Mouse (Mus musculus): ENCODE results near the gene Exoc1. TPM values are rescaled to one million over a fixed set of nuclear protein-coding genes. Genes with fewer than 3 reads are reported as not detected.

The Exoc1 gene
- polyA plus RNA-seq (2016; fragmentation: Nextera tagmentation; extraction: Ambion mirVana): 16.3 and 19.0 TPM in 2 replicates

DNA sequence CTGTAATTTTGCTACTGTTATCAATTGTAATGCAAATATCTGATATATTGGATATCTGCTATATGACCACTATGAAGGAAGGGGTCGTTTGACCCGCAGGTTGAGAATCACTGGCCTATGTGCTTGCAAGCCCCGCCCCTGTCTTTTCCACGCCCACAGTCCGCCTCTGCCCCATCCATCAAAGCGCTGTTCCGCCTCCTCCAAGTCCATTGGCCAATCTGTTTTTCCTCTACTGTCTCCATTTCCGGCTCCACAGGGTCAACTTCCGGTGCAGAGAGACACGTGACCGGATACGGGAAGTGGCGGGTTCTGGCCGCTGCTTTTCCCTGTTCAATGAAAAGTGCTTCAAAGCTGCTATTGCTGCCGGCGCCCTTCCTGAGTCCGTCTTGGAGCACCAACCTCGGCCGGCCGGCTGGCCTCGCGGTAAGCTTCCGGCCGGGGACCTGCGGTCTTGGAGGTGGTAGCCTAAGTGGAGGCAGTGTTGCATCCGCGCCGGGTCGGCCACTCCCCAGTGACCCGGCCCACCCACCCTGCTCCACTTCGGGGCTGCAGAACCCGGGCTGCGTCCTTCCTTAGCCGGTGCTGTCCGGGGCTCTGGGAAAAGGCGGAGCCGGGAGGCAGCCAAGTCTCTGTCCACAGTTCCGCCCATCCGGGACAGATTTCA is at the start of gene Exoc1:
Exoc1 (plus strand) TSS at position 272 of the 664 bp plus-strand sequence.
- Histone ChIP-seq H3K4me2 (peak within 1 kb of the TSS; percentile 81), H3K36me3 (peaks cover 10% of the 10 kb centered on the region), H3K9ac (peak within 1 kb of the TSS; percentile 80), H3K27me3 (replicated peaks) (no peaks in the 10 kb centered on the region), H3K4me1 (peaks cover 14% of the 10 kb centered on the region), H3K9me3 (replicated peaks) (no peaks in the 10 kb centered on the region), H3K27ac (peak within 1 kb of the TSS; percentile 86), H3K4me3 (peak within 1 kb of the TSS; percentile 93)
- peak; percentile 99 for ATAC-seq
- WGBS (ENCODE audit: insufficient replicate concordance): under 1% methylated on average over 39 of the region's 39 CpGs

DNA sequence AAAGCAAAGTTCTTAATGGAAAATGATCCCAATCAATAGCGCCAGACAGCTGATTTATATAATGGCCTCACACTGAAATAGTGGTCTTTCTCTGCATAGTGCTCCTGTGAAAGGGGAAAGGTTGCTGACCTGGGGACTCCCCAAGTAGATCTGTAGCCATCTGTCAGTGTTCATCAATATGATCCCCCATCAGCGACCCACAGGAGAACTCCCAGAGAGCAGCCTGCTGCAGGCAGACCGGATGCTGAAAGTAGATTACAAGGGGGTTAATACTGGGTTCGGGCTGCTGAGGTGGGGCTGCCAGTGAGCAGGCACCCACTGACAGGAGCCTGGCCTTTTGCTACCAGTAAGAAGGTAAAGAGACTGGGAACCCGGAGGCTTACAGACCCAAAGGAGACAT is 45.3 kb upstream of the Exoc1 start, which contains the start of gene Gm7271:
Gm7271 (plus strand) TSS at position 230 of the 400 bp plus-strand sequence.
- no peak within 1 kb of the TSS for H3K4me2 ChIP-seq
- ATAC-seq: no peak
- no peak within 1 kb of the TSS for H3K27ac ChIP-seq
- H3K9me3 ChIP-seq (replicated peaks): no peaks in the 10 kb centered on the region
- WGBS (ENCODE audit: insufficient replicate concordance): 41% methylated on average over 5 of the region's 5 CpGs
- no peaks in the 10 kb centered on the region for H3K36me3 ChIP-seq
- H3K4me1 ChIP-seq: no peaks in the 10 kb centered on the region
- no peak within 1 kb of the TSS for H3K4me3 ChIP-seq
- H3K27me3 ChIP-seq (replicated peaks): peaks cover 7% of the 10 kb centered on the region; the same call in 1 of the 2 replicates
- no peak within 1 kb of the TSS for H3K9ac ChIP-seq

DNA sequence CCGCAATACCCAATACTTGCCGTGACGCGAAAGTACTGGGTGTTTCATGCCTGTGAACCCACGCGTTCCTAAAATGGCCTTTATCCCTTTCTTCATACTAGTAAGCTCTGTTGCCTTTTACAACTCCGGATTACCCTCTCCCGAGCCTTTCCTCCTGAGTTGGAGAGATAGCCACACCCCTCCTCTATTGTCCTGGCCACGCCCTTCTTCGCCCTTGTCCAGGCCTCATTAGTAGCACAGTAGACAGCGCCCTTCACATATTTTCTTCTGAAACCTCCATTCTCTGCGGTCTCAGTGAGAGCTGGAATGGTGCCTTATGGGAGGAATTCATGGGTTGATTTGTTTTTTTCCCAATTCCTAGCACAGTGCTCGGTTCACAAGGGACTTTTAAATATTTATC is 34.0 kb upstream of the Exoc1 start:
- H3K4me3 ChIP-seq: no peak overlapping the region
- no peak overlapping the region for H3K4me2 ChIP-seq
- H3K4me1 ChIP-seq: no peaks in the 10 kb centered on the region
- WGBS (ENCODE audit: insufficient replicate concordance): 71% methylated on average over 13 of the region's 13 CpGs
- H3K9ac ChIP-seq: no peak overlapping the region
- no peaks in the 10 kb centered on the region for H3K27me3 ChIP-seq (replicated peaks)
- H3K27ac ChIP-seq: no peak overlapping the region
- no peak for ATAC-seq
- H3K9me3 ChIP-seq (replicated peaks): no peaks in the 10 kb centered on the region
- H3K36me3 ChIP-seq: no peaks in the 10 kb centered on the region

DNA sequence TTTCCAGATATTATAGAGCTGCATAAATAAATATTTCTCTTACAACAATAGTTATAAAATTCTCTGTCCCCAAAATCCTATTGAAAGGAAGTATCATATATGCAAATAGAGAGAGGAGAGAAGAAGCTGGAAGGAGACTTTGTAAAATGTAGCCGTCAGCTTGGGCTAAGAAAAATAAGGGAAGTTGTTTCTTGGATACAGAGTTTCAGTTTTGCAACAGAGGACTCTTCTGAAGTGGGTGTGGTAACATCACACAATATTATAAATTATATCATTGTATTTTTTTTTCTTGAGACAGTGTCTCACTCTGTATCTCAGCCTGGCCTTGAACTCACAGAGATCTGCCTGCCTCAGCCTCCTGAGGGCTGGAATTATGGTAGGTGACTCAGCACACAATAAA is 6.7 kb upstream of the Exoc1 start:
- Histone ChIP-seq H3K4me2 (no peak overlapping the region), H3K9me3 (replicated peaks) (no peaks in the 10 kb centered on the region), H3K4me1 (no peaks in the 10 kb centered on the region), H3K27ac (no peak overlapping the region), H3K27me3 (replicated peaks) (no peaks in the 10 kb centered on the region), H3K36me3 (no peaks in the 10 kb centered on the region), H3K9ac (no peak overlapping the region), H3K4me3 (no peak overlapping the region)
- WGBS (ENCODE audit: insufficient replicate concordance): 58% methylated on average over 1 of the region's 1 CpGs
- no peak for ATAC-seq

DNA sequence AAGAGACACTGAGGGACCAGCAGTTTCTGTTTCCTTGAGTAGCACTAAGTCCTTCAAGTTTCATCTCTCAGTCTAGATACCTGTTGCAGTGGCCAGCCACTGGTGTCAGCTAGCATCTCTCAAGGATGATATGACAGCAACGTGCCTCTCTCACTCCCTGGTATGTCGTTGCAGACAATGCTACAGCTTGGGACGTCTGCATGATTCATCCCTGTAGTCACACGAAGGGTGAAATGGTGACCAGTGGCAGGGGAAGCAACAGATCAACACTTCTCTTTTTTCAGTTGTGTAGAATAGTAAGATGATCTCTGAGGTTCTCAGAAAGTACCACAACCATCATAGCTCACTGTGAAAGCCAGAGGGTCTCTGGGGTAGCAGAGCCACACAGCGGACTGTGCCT is 4.5 kb upstream of the Exoc1 start:
- no peak overlapping the region for H3K9ac ChIP-seq
- H3K27ac ChIP-seq: no peak overlapping the region
- H3K4me1 ChIP-seq: peaks cover under 1% of the 10 kb centered on the region
- no peak overlapping the region for H3K4me3 ChIP-seq
- no peaks in the 10 kb centered on the region for H3K9me3 ChIP-seq (replicated peaks)
- no peaks in the 10 kb centered on the region for H3K36me3 ChIP-seq
- 33% methylated on average over 5 of the region's 5 CpGs for WGBS (ENCODE audit: insufficient replicate concordance)
- ATAC-seq: no peak
- no peak overlapping the region for H3K4me2 ChIP-seq
- no peaks in the 10 kb centered on the region for H3K27me3 ChIP-seq (replicated peaks)

DNA sequence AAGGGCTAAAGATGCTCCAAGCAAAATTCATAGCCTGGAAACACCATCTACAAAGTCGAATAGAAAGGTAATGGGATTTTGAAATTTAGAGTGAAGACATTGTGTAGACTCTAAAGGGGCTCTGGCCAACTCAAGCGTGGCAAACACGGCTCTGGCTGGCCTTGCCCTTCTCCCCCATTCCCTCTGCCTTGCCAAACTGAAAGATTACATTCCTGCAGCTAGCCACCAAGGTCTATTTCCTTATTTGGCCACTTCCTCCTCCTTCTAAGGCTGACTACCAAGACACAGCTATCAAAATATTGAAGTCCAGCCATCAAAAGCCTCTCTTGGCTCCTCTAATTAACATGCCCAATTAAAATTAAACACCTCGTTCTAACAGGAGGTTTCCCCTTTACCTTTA is 4.0 kb upstream of the Exoc1 start:
- Histone ChIP-seq H3K36me3 (no peaks in the 10 kb centered on the region), H3K27ac (no peak overlapping the region), H3K9ac (no peak overlapping the region), H3K4me3 (no peak overlapping the region), H3K9me3 (replicated peaks) (no peaks in the 10 kb centered on the region), H3K27me3 (replicated peaks) (no peaks in the 10 kb centered on the region), H3K4me1 (peaks cover 5% of the 10 kb centered on the region), H3K4me2 (no peak overlapping the region)
- ATAC-seq: no peak
- WGBS (ENCODE audit: insufficient replicate concordance): 31% methylated on average over 4 of the region's 4 CpGs

DNA sequence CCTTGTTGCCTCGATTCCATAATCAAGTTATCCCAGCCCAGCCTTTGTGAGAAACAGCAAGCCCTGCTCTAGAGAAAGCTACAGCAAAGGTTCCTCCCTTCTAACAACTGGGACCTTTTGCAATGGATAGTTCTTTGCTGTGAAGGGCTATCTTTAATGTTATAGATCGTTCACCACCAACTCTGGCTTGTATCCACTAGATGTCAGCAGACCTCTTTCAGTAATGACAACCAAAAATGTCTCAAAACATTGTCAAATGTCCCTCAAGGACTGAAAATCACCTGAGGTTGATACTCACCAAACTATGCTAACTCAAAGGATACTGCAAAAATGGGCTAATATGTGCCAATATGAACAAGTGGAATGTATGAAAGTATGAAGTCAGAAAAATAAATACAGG is 3.3 kb upstream of the Exoc1 start:
- H3K27ac ChIP-seq: no peak overlapping the region
- no peak for ATAC-seq
- 31% methylated on average over 2 of the region's 2 CpGs for WGBS (ENCODE audit: insufficient replicate concordance)
- no peaks in the 10 kb centered on the region for H3K36me3 ChIP-seq
- no peaks in the 10 kb centered on the region for H3K27me3 ChIP-seq (replicated peaks)
- H3K9me3 ChIP-seq (replicated peaks): no peaks in the 10 kb centered on the region
- no peak overlapping the region for H3K4me2 ChIP-seq
- H3K4me1 ChIP-seq: peaks cover 12% of the 10 kb centered on the region
- no peak overlapping the region for H3K9ac ChIP-seq
- no peak overlapping the region for H3K4me3 ChIP-seq

DNA sequence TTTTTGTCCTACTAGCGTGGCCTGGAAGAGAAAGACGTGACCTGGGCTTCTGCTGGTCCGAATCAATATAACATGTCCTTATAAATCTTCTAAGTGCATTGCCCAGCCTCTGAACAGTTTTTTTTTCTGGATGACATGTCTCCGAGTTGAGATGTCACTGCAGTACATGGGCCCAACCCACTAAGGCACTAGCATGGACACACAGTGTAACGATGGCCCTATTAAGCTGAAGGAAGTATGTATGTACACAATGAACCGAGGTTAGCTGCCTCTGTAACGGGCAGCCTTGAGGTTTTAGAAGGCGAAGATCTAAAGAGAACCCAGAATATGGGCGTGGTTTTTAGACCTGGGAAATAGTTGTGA is 574 bp downstream of the Exoc1 start:
- peaks cover 14% of the 10 kb centered on the region for H3K4me1 ChIP-seq
- H3K9me3 ChIP-seq (replicated peaks): no peaks in the 10 kb centered on the region
- no peaks in the 10 kb centered on the region for H3K27me3 ChIP-seq (replicated peaks)
- H3K36me3 ChIP-seq: peaks cover 11% of the 10 kb centered on the region
- H3K9ac ChIP-seq: peak overlapping the region; percentile 80
- WGBS (ENCODE audit: insufficient replicate concordance): 5% methylated on average over 9 of the region's 9 CpGs
- H3K4me3 ChIP-seq: peak overlapping the region; percentile 93
- peak overlapping the region; percentile 86 for H3K27ac ChIP-seq
- ATAC-seq: no peak
- peak overlapping the region; percentile 81 for H3K4me2 ChIP-seq

DNA sequence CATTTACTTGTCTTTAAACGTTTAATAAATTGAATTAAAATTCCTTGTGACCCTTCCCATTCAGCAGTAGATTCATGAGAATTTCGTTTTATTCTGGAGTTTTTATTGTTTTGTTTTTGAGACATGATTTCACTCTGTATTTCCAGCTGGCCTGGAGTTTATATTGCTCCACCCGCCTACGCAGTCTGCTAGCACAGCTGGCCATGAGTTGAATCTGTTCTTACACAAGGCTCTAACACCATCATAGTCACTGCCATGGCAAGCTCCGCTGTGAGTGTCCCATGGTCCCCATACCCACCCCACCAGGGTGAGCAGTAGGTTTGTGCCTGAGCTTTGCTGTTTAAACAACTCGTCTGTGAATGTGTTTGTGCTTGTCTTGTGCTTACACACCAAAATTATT is 4.1 kb downstream of the Exoc1 start:
- Histone ChIP-seq H3K36me3 (peaks cover 43% of the 10 kb centered on the region), H3K4me2 (no peak overlapping the region), H3K9ac (no peak overlapping the region), H3K27me3 (replicated peaks) (no peaks in the 10 kb centered on the region), H3K9me3 (replicated peaks) (no peaks in the 10 kb centered on the region), H3K27ac (no peak overlapping the region), H3K4me1 (peaks cover 14% of the 10 kb centered on the region), H3K4me3 (no peak overlapping the region)
- ATAC-seq: no peak
- WGBS (ENCODE audit: insufficient replicate concordance): 76% methylated on average over 6 of the region's 6 CpGs

DNA sequence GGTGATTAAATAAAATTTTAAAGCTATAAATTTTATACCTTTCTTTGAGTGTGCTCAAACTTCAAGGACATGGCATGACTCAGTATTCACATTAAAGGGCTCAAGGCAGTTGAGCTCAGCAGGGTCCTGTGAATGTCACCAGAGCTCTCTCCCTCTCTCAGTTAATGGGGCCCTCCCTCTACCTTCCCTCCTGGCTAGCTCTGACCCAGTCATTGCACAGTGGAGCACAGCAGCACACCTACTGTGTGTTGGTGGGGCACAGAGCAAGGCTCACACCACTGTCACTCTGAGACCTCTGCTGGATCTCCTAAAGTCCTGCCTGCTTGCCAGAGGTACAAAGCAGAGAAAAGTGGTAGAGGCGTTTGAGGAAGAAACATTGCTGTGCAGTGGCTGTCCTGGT is 7.1 kb downstream of the Exoc1 start:
- no peak for ATAC-seq
- H3K9ac ChIP-seq: no peak overlapping the region

DNA sequence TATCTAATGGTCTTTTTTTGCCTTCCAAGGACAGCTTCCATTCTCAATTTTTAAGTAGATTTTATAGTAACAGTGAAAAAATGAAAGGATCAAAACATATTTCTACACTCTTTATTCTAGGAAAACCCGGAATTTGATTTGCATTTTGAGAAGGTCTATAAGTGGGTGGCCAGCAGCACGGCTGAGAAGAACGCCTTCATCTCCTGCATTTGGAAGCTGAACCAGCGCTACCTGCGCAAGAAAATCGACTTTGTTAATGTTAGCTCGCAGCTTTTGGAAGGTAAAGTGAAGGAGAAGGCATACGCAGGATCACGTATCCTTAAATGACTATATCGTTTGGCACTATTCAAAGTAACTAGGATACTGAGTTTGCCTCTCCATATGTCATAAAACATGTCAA is 8.5 kb downstream of the Exoc1 start:
- ATAC-seq: no peak
- no peak overlapping the region for H3K4me2 ChIP-seq
- H3K9ac ChIP-seq: no peak overlapping the region
- H3K9me3 ChIP-seq (replicated peaks): no peaks in the 10 kb centered on the region
- H3K27me3 ChIP-seq (replicated peaks): no peaks in the 10 kb centered on the region
- H3K4me1 ChIP-seq: no peaks in the 10 kb centered on the region
- peaks cover 70% of the 10 kb centered on the region for H3K36me3 ChIP-seq
- no peak overlapping the region for H3K27ac ChIP-seq
- H3K4me3 ChIP-seq: no peak overlapping the region
- WGBS (ENCODE audit: insufficient replicate concordance): 87% methylated on average over 10 of the region's 10 CpGs

More for the DNA sequence above, 7.1 kb downstream of the Exoc1 start:
- 48% methylated on average over 1 of the region's 1 CpGs for WGBS (ENCODE audit: insufficient replicate concordance)
- peaks cover 60% of the 10 kb centered on the region for H3K36me3 ChIP-seq
- H3K27me3 ChIP-seq (replicated peaks): no peaks in the 10 kb centered on the region
- H3K4me1 ChIP-seq: no peaks in the 10 kb centered on the region
- no peaks in the 10 kb centered on the region for H3K9me3 ChIP-seq (replicated peaks)
- H3K27ac ChIP-seq: no peak overlapping the region
- H3K4me3 ChIP-seq: no peak overlapping the region
- no peak overlapping the region for H3K4me2 ChIP-seq

DNA sequence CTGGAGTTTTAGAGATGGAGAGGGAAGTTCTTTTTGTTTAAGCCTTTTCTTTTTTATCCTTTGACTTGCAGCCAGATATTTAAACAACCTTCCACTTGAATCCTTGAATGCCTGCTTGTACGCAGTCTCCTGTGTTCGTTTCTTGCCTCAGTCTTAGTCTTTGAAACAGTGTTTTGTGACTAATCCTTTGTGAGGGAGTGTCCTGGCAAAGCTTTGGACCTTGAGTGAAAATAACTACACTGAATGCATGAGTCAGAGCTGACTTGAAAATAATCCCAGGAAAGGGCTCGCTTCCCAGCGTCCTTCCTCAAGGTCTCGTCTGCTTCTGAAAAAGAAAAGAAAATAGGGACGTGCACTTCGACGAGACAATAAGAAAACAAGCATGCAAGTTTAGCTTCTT is 11.1 kb downstream of the Exoc1 start:
- no peaks in the 10 kb centered on the region for H3K27me3 ChIP-seq (replicated peaks)
- H3K4me1 ChIP-seq: no peaks in the 10 kb centered on the region
- no peak overlapping the region for H3K4me2 ChIP-seq
- ATAC-seq: no peak
- H3K9me3 ChIP-seq (replicated peaks): no peaks in the 10 kb centered on the region
- no peak overlapping the region for H3K27ac ChIP-seq
- peaks cover 80% of the 10 kb centered on the region for H3K36me3 ChIP-seq
- 84% methylated on average over 8 of the region's 8 CpGs for WGBS (ENCODE audit: insufficient replicate concordance)
- no peak overlapping the region for H3K9ac ChIP-seq
- no peak overlapping the region for H3K4me3 ChIP-seq

DNA sequence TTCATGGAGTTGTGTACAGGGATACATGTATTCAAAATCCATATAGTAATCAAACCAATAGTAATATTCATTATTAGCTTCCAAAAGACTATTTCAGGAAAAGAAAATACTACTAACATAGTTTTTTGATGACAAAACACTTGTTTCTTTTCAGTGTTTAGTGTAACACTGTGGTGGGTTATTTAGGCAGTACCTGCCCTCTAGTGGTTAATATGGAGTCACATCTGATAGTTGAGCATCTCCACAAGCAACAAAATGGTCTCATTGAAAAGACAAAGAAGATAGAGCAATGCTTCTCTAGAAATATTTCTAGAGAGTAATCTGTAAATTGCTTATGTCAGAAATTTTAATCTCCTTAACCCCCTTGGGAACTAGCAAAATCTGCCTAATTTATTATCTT is 11.7 kb downstream of the Exoc1 start:
- Histone ChIP-seq H3K27me3 (replicated peaks) (no peaks in the 10 kb centered on the region), H3K9ac (no peak overlapping the region), H3K4me3 (no peak overlapping the region), H3K4me2 (no peak overlapping the region), H3K9me3 (replicated peaks) (no peaks in the 10 kb centered on the region), H3K36me3 (peaks cover 79% of the 10 kb centered on the region), H3K27ac (no peak overlapping the region), H3K4me1 (no peaks in the 10 kb centered on the region)
- no peak for ATAC-seq

Data from liver, embryonic 12.5 days (tissue).